Mouse (Mus musculus) neural tube, embryonic 14.5 days (tissue): ENCODE results near the gene Agps. TPM values are rescaled to one million over a fixed set of nuclear protein-coding genes. Genes with fewer than 3 reads are reported as not detected.
A peak's percentile ranks its signal among the peaks of the same experiment; 100 is the strongest.

Source experiments
- ATAC-seq: fragments of 200-750 bp; cut with Nextera tagmentation; 2 replicates; pipeline ENCODE4 v1.8.0; 2017; ENCODE audit warnings: low read depth, mild to moderate bottlenecking, moderate TSS enrichment, moderate library complexity
- H3K27ac ChIP-seq: fragments of 300-500 bp; sonication (generic); 2 replicates; pipeline ENCODE4 v1.5.1; 2014; ENCODE audit warnings: low read depth, mild to moderate bottlenecking, control low read depth, low read length, moderate library complexity, mixed read lengths
- H3K27me3 ChIP-seq: fragments of 300-500 bp; sonication (generic); 2 replicates; pipeline ENCODE4 v1.6.1; 2014; ENCODE audit warnings: low read length; ENCODE audit not compliant: control insufficient read depth, insufficient read depth
- H3K36me3 ChIP-seq: fragments of 300-500 bp; sonication (generic); 2 replicates; pipeline ENCODE4 v1.6.1; 2014; ENCODE audit warnings: low read length, mixed read lengths; ENCODE audit not compliant: control insufficient read depth, insufficient read depth
- H3K4me1 ChIP-seq: fragments of 300-500 bp; sonication (generic); 2 replicates; pipeline ENCODE4 v1.6.1; 2014; ENCODE audit warnings: low read length; ENCODE audit not compliant: control insufficient read depth, insufficient read depth
- H3K4me2 ChIP-seq: fragments of 300-500 bp; sonication (generic); 2 replicates; pipeline ENCODE4 v1.6.1; 2014; ENCODE audit warnings: mild to moderate bottlenecking, low read depth, low read length, control low read depth
- H3K4me3 ChIP-seq: fragments of 300-500 bp; sonication (generic); 2 replicates; pipeline ENCODE4 v1.5.1; 2014; ENCODE audit warnings: low read depth, low read length, control low read depth, mixed read lengths
- H3K9ac ChIP-seq: fragments of 300-500 bp; sonication (generic); replicated peaks from 2 replicates; pipeline ENCODE4 v1.6.1; 2014; ENCODE audit warnings: low read depth, mild to moderate bottlenecking, control low read depth, low read length, mixed read lengths
- H3K9me3 ChIP-seq: fragments of 300-500 bp; sonication (generic); 2 replicates; pipeline ENCODE4 v1.6.1; 2016; ENCODE audit warnings: low read length; ENCODE audit not compliant: control insufficient read depth
- WGBS: fragments of 180-500 bp; shearing (Covaris S2); extraction: QIAGEN DNeasy Blood & Tissue Kit; methylation state at CpG from one replicate; pipeline ENCODE4 v1.1.7; 2014; 5-methylcytosine and 5-hydroxymethylcytosine counted together
- polyA plus RNA-seq: library from polyadenylated mRNA; unstranded; fragments of >200 nt; fragmentation: Nextera tagmentation; extraction: Ambion mirVana; gene quantifications from 2 replicates; pipeline ENCODE4 v1.2.1, GENCODE M21; 2014

The Agps gene
- 35.1 and 47.8 TPM in 2 replicates for polyA plus RNA-seq

DNA sequence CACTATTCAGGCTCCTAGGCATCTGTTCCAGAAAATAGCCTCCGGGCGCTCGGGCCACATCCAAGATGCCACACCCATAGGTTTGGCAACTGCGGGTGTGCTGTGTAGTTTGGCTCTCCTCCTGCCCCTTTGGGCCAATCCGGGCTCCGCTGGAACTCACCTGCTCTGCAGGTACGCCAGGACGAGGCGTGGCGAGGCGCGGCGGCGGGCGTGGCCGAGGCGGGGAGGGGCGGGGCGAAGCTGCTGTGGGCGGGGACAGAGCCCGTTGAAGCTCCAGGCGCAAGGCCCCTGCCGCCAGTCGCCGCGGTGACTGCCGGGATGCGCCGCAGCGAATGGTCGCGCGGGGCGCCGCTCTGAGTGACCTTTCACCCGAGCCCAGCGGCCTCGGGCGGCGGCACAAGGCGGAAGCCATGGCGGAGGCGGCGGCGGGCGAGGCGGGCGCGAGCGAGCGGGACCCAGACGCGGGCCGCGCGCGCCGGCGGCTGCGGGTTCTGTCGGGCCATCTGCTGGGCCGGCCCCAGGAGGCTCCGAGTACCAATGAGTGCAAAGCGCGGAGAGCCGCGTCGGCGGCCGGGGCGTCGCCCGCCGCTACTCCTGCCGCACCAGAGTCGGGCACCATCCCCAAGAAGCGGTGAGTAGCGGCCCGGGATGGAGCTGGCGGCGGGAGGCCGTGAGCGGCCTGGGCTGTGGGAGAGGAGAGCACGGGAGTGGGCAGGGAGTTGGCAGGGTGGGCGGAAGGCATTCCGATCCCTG lies at the start of gene Agps:
Agps (plus strand) TSS at position 297 of the 753 bp plus-strand sequence.
- Histone ChIP-seq H3K9ac (peak within 1 kb of the TSS; percentile 81), H3K27me3 (no peaks in the 10 kb centered on the region; the same call in 1 of the 2 replicates), H3K36me3 (no peaks in the 10 kb centered on the region), H3K27ac (peak within 1 kb of the TSS; percentile 74), H3K4me1 (peaks cover 12% of the 10 kb centered on the region), H3K4me3 (peak within 1 kb of the TSS; percentile 88), H3K9me3 (no peaks in the 10 kb centered on the region), H3K4me2 (peak within 1 kb of the TSS; percentile 79)
- ATAC-seq = peak; percentile 96
- 0% methylated on average over 85 of the region's 86 CpGs for WGBS

DNA sequence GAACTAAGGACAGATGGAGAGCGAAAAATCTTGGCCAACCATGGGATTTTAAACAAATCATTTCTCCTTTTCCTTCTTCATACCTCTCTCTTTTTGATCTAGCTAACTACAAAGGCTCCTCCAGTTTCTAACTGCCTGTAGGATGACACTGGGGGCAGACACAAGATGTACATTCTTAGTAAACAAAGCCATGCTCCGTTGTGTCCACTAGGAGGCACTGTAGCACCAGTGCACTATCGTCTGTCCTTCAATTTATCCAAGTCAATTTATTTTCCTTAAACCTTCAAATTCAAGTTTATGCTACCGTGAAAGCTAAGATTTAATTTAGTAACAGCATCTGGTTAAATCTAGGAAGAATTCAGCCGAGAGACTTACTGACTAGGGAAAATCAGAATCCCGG lies 45.9 kb upstream of the Agps start:
- Histone ChIP-seq H3K4me1 (no peaks in the 10 kb centered on the region), H3K36me3 (no peaks in the 10 kb centered on the region), H3K4me2 (no peak overlapping the region), H3K9ac (no peak overlapping the region), H3K27me3 (no peaks in the 10 kb centered on the region), H3K27ac (no peak overlapping the region), H3K9me3 (no peaks in the 10 kb centered on the region), H3K4me3 (no peak overlapping the region)
- WGBS = 15% methylated on average over 6 of the region's 6 CpGs
- ATAC-seq = no peak

- H3K4me3 ChIP-seq = no peak overlapping the region
- WGBS = 84% methylated on average over 3 of the region's 3 CpGs
These were observed 43.5 kb upstream of the Agps start for GRCm38 (mm10) chr2:75788511-75788910.

GRCm38 (mm10) chr2:75789959-75790523 lies 41.9 kb upstream of the Agps start:
- Histone ChIP-seq H3K27ac (no peak overlapping the region), H3K4me2 (no peak overlapping the region), H3K9me3 (no peaks in the 10 kb centered on the region), H3K36me3 (no peaks in the 10 kb centered on the region), H3K4me1 (no peaks in the 10 kb centered on the region), H3K4me3 (no peak overlapping the region), H3K27me3 (no peaks in the 10 kb centered on the region), H3K9ac (no peak overlapping the region)
- no peak for ATAC-seq
- WGBS = 45% methylated on average over 14 of the region's 14 CpGs

More at GRCm38 (mm10) chr2:75788511-75788910, 43.5 kb upstream of the Agps start:
- Histone ChIP-seq H3K4me1 (no peaks in the 10 kb centered on the region), H3K27ac (no peak overlapping the region), H3K36me3 (no peaks in the 10 kb centered on the region), H3K27me3 (no peaks in the 10 kb centered on the region), H3K9ac (no peak overlapping the region), H3K9me3 (no peaks in the 10 kb centered on the region), H3K4me2 (no peak overlapping the region)
- no peak for ATAC-seq

DNA sequence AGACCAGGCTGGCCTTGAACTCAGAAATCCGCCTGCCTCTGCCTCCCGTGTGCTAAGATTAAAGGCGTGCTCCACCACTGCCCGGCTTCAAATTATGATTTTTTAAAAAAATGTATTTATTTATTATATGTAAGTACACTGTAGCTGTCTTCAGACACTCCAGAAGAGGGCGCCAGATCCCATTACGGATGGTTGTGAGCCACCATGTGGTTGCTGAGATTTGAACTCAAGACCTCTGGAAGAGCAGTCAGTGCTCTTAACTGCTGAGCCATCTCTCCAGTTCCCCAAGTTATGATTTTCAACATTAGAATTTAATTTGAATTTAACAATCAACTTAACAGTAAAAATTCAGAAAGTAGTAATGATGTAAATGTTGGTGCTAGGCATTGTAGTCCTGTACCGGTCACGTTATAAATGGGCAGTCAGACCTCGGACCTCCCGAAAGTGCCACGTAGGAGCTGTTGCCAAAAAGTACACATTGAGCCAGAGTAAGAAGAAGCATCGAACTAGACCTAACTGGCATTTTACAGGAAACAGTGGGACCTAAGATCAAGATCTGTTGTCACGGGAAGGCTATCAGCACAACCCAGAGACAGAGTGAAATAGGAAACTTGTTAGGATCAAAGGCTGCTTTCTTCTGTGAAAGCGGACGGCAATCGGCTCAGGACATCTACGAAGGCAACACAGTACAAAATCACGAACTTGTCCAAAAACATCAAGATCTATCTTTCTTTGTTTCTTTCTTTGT lies 40.2 kb upstream of the Agps start:
- 84% methylated on average over 18 of the region's 18 CpGs for WGBS
- H3K27ac ChIP-seq = no peak overlapping the region
- no peak overlapping the region for H3K4me2 ChIP-seq
- H3K27me3 ChIP-seq = no peaks in the 10 kb centered on the region
- H3K9me3 ChIP-seq = no peaks in the 10 kb centered on the region
- H3K4me1 ChIP-seq = no peaks in the 10 kb centered on the region
- H3K9ac ChIP-seq = no peak overlapping the region
- no peak for ATAC-seq
- no peak overlapping the region for H3K4me3 ChIP-seq
- H3K36me3 ChIP-seq = no peaks in the 10 kb centered on the region

DNA sequence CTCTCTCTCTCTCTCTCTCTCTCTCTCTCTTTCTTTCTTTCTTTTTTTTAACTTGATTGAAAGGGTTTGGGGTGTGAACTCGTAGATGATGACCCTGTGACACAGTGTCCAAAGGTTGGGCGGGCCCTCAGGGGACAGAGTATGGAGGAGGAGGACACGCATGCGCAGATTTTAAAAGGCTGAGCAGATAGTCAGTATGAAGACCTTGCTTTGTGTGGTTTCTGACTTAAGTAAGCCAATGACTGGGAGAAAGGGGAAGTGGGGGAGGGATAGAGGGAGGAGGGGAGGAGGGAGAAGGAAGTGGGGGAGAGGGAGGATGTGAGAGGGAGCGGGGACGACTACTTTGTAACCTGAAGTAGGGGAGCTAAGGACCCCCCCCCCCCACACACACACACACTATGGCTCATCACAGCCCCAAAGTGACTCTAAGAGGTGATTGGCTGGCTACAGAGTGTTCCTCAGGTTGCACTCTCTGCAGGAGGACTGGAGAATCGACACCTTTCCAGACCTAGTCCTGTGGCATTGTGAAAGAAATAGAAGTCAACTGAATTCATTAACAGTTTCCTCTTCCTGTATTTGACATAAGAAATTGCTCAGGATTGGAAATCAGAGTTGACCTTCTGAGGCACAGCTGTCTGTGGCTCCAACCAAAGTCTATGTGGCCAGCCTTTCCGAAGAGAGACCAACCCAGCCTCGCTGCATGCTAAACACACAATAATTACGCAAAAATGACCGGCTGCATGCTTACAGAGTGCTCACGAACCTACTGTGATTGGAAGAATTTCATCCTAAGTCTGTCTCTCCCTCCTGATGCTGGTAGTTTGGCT lies 39.4 kb upstream of the Agps start:
- Histone ChIP-seq H3K27ac (no peak overlapping the region), H3K9me3 (no peaks in the 10 kb centered on the region), H3K4me1 (no peaks in the 10 kb centered on the region), H3K4me2 (no peak overlapping the region), H3K9ac (no peak overlapping the region), H3K27me3 (no peaks in the 10 kb centered on the region), H3K36me3 (no peaks in the 10 kb centered on the region), H3K4me3 (no peak overlapping the region)
- ATAC-seq = no peak
- 65% methylated on average over 12 of the region's 12 CpGs for WGBS

DNA sequence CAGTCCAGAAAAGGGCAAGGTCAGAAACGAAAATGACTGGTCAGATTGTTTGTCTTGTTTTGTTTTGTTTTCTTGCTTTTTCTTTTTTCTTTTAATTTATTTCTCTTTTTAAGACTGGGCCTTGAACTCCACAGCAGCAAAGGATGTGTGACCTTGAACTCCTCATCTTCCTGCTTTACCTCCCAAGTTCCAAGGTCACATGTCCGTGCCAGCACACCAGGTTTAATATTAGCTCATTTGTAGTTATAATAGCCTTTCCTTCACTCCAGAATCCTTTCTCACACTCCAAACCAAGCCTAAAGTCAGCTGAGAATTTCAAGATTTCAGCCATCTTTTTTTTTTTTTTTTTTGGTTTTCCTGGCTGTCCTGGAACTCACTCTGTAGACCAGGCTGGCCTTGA lies 35.8 kb upstream of the Agps start:
- Histone ChIP-seq H3K27ac (no peak overlapping the region), H3K4me3 (no peak overlapping the region), H3K36me3 (no peaks in the 10 kb centered on the region), H3K4me2 (no peak overlapping the region), H3K9ac (no peak overlapping the region), H3K27me3 (no peaks in the 10 kb centered on the region), H3K4me1 (no peaks in the 10 kb centered on the region), H3K9me3 (no peaks in the 10 kb centered on the region)
- WGBS = 77% methylated on average over 2 of the region's 2 CpGs
- no peak for ATAC-seq

- H3K36me3 ChIP-seq = no peaks in the 10 kb centered on the region
- H3K4me2 ChIP-seq = no peak overlapping the region
- H3K4me3 ChIP-seq = no peak overlapping the region
- no peaks in the 10 kb centered on the region for H3K27me3 ChIP-seq
- WGBS = 56% methylated on average over 4 of the region's 4 CpGs
- H3K9me3 ChIP-seq = no peaks in the 10 kb centered on the region
- no peak overlapping the region for H3K9ac ChIP-seq
- H3K4me1 ChIP-seq = no peaks in the 10 kb centered on the region
- ATAC-seq = no peak
- no peak overlapping the region for H3K27ac ChIP-seq
These were observed 33.5 kb upstream of the Agps start for GRCm38 (mm10) chr2:75798434-75798970.
